In genomic region chr1:72286904-72287303, GRCm38 (mm10) we compare ENCODE assay signal across 13 mouse cellular contexts. TPM values are rescaled to one million over a fixed set of nuclear protein-coding genes. Genes with fewer than 3 reads are reported as not detected.
DNase-seq lines count a peak whose midpoint lies in the region; ATAC-seq and TF ChIP-seq lines count a peak whose summit lies in the region.
"Had no signal": no experiment of that assay in that cellular context is flagged by ENCODE, and none has a peak within 500 bp of the region (broad histone marks: within the 10 kb centered on the region; RNA-seq: fewer than 3 reads in every experiment).

No protein-coding gene starts in this region.

- H3K4me3 ChIP-seq in embryonic facial prominence, embryonic 10.5 days = no peak overlapping the region
- no peak overlapping the region for H3K4me3 ChIP-seq in hindbrain, embryonic 12.5 days
- no peak overlapping the region for H3K4me3 ChIP-seq in midbrain, postnatal 0 days (ENCODE audit: low read depth, low read length)
- no peak overlapping the region for H3K4me3 ChIP-seq in heart, embryonic 10.5 days

- no peaks in the 10 kb centered on the region for H3K36me3 ChIP-seq in embryonic facial prominence, embryonic 10.5 days (replicated peaks)
- no peaks in the 10 kb centered on the region for H3K36me3 ChIP-seq in hindbrain, embryonic 12.5 days
- 0 out of 2 replicates have a peak, but pooled peaks cover 5% of the 10 kb centered on the region for H3K36me3 ChIP-seq in midbrain, postnatal 0 days (ENCODE audit: insufficient read depth, low read length)
- H3K36me3 ChIP-seq in heart, embryonic 10.5 days = no peaks in the 10 kb centered on the region
- H3K36me3 ChIP-seq: G1E had no signal

- peak; percentile 81 for ATAC-seq in hindbrain, embryonic 12.5 days (ENCODE audit: low FRiP score)
- ATAC-seq in midbrain, postnatal 0 days (ENCODE audit: low FRiP score) = no peak
- ATAC-seq in erythroid progenitor cell, adult 5-6 weeks (replicated peaks; ENCODE audit: low FRiP score, poor library complexity, severe bottlenecking) = no peak

- H3K9me3 ChIP-seq in embryonic facial prominence, embryonic 10.5 days = no peaks in the 10 kb centered on the region
- no peaks in the 10 kb centered on the region for H3K9me3 ChIP-seq in hindbrain, embryonic 12.5 days (replicated peaks)
- H3K9me3 ChIP-seq in midbrain, postnatal 0 days (ENCODE audit: low read length) = no peaks in the 10 kb centered on the region
- no peaks in the 10 kb centered on the region for H3K9me3 ChIP-seq in heart, embryonic 10.5 days
- H3K9me3 ChIP-seq: G1E had no signal

- no peak for TF ChIP-seq CTCF in midbrain, postnatal 0 days (IDR thresholded peaks at IDR 0.05)

- H3K27ac ChIP-seq in embryonic facial prominence, embryonic 10.5 days (replicated peaks) = peak overlapping the region; percentile 67
- peak overlapping the region; percentile 93 for H3K27ac ChIP-seq in hindbrain, embryonic 12.5 days
- peak overlapping the region; percentile 51 for H3K27ac ChIP-seq in midbrain, postnatal 0 days (ENCODE audit: low read depth, low read length)
- no peak overlapping the region for H3K27ac ChIP-seq in heart, embryonic 10.5 days
- H3K27ac ChIP-seq: macrophage had no signal

- H3K27me3 ChIP-seq in embryonic facial prominence, embryonic 10.5 days (replicated peaks; ENCODE audit: low read depth, poor library complexity, severe bottlenecking) = peaks cover 14% of the 10 kb centered on the region
- no peaks in the 10 kb centered on the region for H3K27me3 ChIP-seq in hindbrain, embryonic 12.5 days
- no peaks in the 10 kb centered on the region for H3K27me3 ChIP-seq in midbrain, postnatal 0 days (ENCODE audit: insufficient read depth, low read length)
- H3K27me3 ChIP-seq in heart, embryonic 10.5 days (ENCODE audit: insufficient read depth, poor library complexity, severe bottlenecking) = peaks cover 16% of the 10 kb centered on the region

- H3K4me2 ChIP-seq in hindbrain, embryonic 12.5 days (replicated peaks) = peak overlapping the region; percentile 89
- H3K4me2 ChIP-seq in midbrain, postnatal 0 days (ENCODE audit: low read depth, low read length, poor library complexity, severe bottlenecking) = peak overlapping the region; percentile 89

- peak; percentile 20 for DNase-seq in embryo, embryonic 10 days (ENCODE audit: low spot score)
- no peak for DNase-seq in embryo, embryonic 9.5 days (ENCODE audit: extremely low spot score)
- DNase-seq in embryonic facial prominence, embryonic 10.5 days (ENCODE audit: low spot score) = peak; percentile 50
- DNase-seq in midbrain, postnatal 0 days (ENCODE audit: low spot score) = peak; percentile 37
- no peak for DNase-seq in heart, embryonic 10.5 days (ENCODE audit: low spot score)
- DNase-seq in lung, postnatal 25 days (ENCODE audit: low spot score) = no peak
- DNase-seq: layer of hippocampus, adult 9-11 months had no signal

- H3K4me1 ChIP-seq in embryonic facial prominence, embryonic 10.5 days = peaks cover 17% of the 10 kb centered on the region
- H3K4me1 ChIP-seq in hindbrain, embryonic 12.5 days = peaks cover 20% of the 10 kb centered on the region
- H3K4me1 ChIP-seq in midbrain, postnatal 0 days (ENCODE audit: insufficient read depth, low read length) = peaks cover 7% of the 10 kb centered on the region
- H3K4me1 ChIP-seq in heart, embryonic 10.5 days = peaks cover 5% of the 10 kb centered on the region; the same call in 1 of the 2 replicates

- H3K9ac ChIP-seq in hindbrain, embryonic 12.5 days = peak overlapping the region; percentile 75
- H3K9ac ChIP-seq in midbrain, postnatal 0 days (replicated peaks; ENCODE audit: low read length, poor library complexity, severe bottlenecking) = peak overlapping the region; percentile 39; the same call in 1 of the 2 replicates

- 32% methylated on average over 5 of the region's 5 CpGs for WGBS in embryonic facial prominence, embryonic 10.5 days
- WGBS in hindbrain, embryonic 12.5 days = 18% methylated on average over 5 of the region's 5 CpGs
- 6% methylated on average over 5 of the region's 5 CpGs for WGBS in midbrain, postnatal 0 days
- WGBS in heart, embryonic 10.5 days = 30% methylated on average over 5 of the region's 5 CpGs

RNA-seq across cellular contexts. Expression of gene Tmem169, which starts 2.7 kb away (rescaled TPM):
- 5.1 and 5.2 TPM in 2 replicates for polyA plus RNA-seq in embryonic facial prominence, embryonic 10.5 days (2016; fragmentation: Nextera tagmentation; extraction: Ambion mirVana)
- polyA plus RNA-seq in hindbrain, embryonic 12.5 days (2016; fragmentation: Nextera tagmentation; extraction: Ambion mirVana) = 31.0 and 36.0 TPM in 2 replicates
- 37.3 and 41.7 TPM in 2 replicates for total RNA-seq in midbrain, postnatal 0 days (2014; rRNA removed)
- 34.1 and 38.3 TPM in 2 replicates for polyA plus RNA-seq in midbrain, postnatal 0 days (2015; fragmentation: Nextera tagmentation; extraction: Ambion mirVana)
- 0.36 and 1.1 TPM in 2 replicates for polyA plus RNA-seq in heart, embryonic 10.5 days (2016; fragmentation: Nextera tagmentation; extraction: Ambion mirVana)
- not detected in 2 replicates for total RNA-seq in erythroid progenitor cell, adult 5-6 weeks (2015; ENCODE audit: low replicate concordance)
- total RNA-seq in erythroid progenitor cell, adult 5-6 weeks (2017; ENCODE audit: low replicate concordance) = not detected in 2 replicates
- total RNA-seq: granulocyte monocyte progenitor cell, adult 5-6 weeks; hematopoietic stem cell, adult 5-6 weeks had no signal
- polyA plus RNA-seq: G1E, macrophage had no signal

RNA-seq across cellular contexts. Expression of gene Pecr, which starts 2.8 kb away (rescaled TPM):
- 29.2 and 29.6 TPM in 2 replicates for polyA plus RNA-seq in embryonic facial prominence, embryonic 10.5 days (2016; fragmentation: Nextera tagmentation; extraction: Ambion mirVana)
- 13.2 and 16.5 TPM in 2 replicates for polyA plus RNA-seq in hindbrain, embryonic 12.5 days (2016; fragmentation: Nextera tagmentation; extraction: Ambion mirVana)
- total RNA-seq in midbrain, postnatal 0 days (2014; rRNA removed) = 0.66 and 2.7 TPM in 2 replicates
- 8.9 and 10.2 TPM in 2 replicates for polyA plus RNA-seq in midbrain, postnatal 0 days (2015; fragmentation: Nextera tagmentation; extraction: Ambion mirVana)
- 20.4 and 28.6 TPM in 2 replicates for polyA plus RNA-seq in heart, embryonic 10.5 days (2016; fragmentation: Nextera tagmentation; extraction: Ambion mirVana)
- 1.7 TPM in 1 of 2 replicates, not detected in the other for total RNA-seq in erythroid progenitor cell, adult 5-6 weeks (2015; ENCODE audit: low replicate concordance)
- 1.4 TPM in 1 of 2 replicates, not detected in the other for total RNA-seq in erythroid progenitor cell, adult 5-6 weeks (2017; ENCODE audit: low replicate concordance)

RNA-seq across cellular contexts. Expression of gene Xrcc5, which starts 20.3 kb away (rescaled TPM):
- 55.2 and 57.3 TPM in 2 replicates for polyA plus RNA-seq in embryonic facial prominence, embryonic 10.5 days (2016; fragmentation: Nextera tagmentation; extraction: Ambion mirVana)
- polyA plus RNA-seq in hindbrain, embryonic 12.5 days (2016; fragmentation: Nextera tagmentation; extraction: Ambion mirVana) = 44.0 and 47.0 TPM in 2 replicates
- total RNA-seq in midbrain, postnatal 0 days (2014; rRNA removed) = 7.7 and 8.3 TPM in 2 replicates
- 10.5 and 11.1 TPM in 2 replicates for polyA plus RNA-seq in midbrain, postnatal 0 days (2015; fragmentation: Nextera tagmentation; extraction: Ambion mirVana)
- 24.1 and 35.1 TPM in 2 replicates for polyA plus RNA-seq in heart, embryonic 10.5 days (2016; fragmentation: Nextera tagmentation; extraction: Ambion mirVana)
- 2.1 and 7.9 TPM in 2 replicates for total RNA-seq in erythroid progenitor cell, adult 5-6 weeks (2015; ENCODE audit: low replicate concordance)
- 3.1 and 5.9 TPM in 2 replicates for total RNA-seq in erythroid progenitor cell, adult 5-6 weeks (2017; ENCODE audit: low replicate concordance)

Comparison
In these comparisons a context has a peak if more than half of its experiments do, and no peak if none do; other contexts are left out.
1. DNase-seq: peak in embryo, embryonic 10 days (single experiment), embryonic facial prominence, embryonic 10.5 days (single experiment) and midbrain, postnatal 0 days (single experiment); none in embryo, embryonic 9.5 days (single experiment), heart, embryonic 10.5 days (single experiment) and lung, postnatal 25 days (single experiment).